Mouse (Mus musculus) heart, embryonic 16.5 days (tissue): ENCODE measurements around the gene Itga10. TPM values are rescaled to one million over a fixed set of nuclear protein-coding genes. Genes with fewer than 3 reads are reported as not detected.
"Not testable (repeated sequence)": the region's sequence is repeated elsewhere in the genome, so short reads cannot be mapped to it uniquely, and the experiment has no call there.

ENCODE experiments used
- ATAC-seq: fragments of 200-750 bp; cut with Nextera tagmentation; replicated peaks from 2 replicates; pipeline ENCODE4 v1.8.0; 2017; ENCODE audit warnings: moderate number of reproducible peaks; ENCODE audit not compliant: insufficient read depth, low FRiP score; ENCODE audit errors: extremely low read depth
- H3K27ac ChIP-seq: fragments of 300-500 bp; sonication (generic); 2 replicates; pipeline ENCODE4 v1.5.1; 2014; ENCODE audit warnings: mild to moderate bottlenecking, low read length, control low read depth, moderate library complexity
- H3K27me3 ChIP-seq: fragments of 300-500 bp; sonication (generic); 2 replicates; pipeline ENCODE4 v1.6.1; 2014; ENCODE audit warnings: low read length, mixed read lengths; ENCODE audit not compliant: control insufficient read depth, insufficient read depth
- H3K36me3 ChIP-seq: fragments of 300-500 bp; sonication (generic); 2 replicates; pipeline ENCODE4 v1.6.1; 2014; ENCODE audit not compliant: control insufficient read depth, insufficient read depth
- H3K4me1 ChIP-seq: fragments of 300-500 bp; sonication (generic); 2 replicates; pipeline ENCODE4 v1.6.1; 2014; ENCODE audit warnings: low read length, mixed read lengths; ENCODE audit not compliant: control insufficient read depth, insufficient read depth
- H3K4me2 ChIP-seq: fragments of 300-500 bp; sonication (generic); 2 replicates; pipeline ENCODE4 v1.6.1; 2014; ENCODE audit warnings: low read depth, mild to moderate bottlenecking, control low read depth, low read length
- H3K4me3 ChIP-seq: fragments of 300-500 bp; sonication (generic); 2 replicates; pipeline ENCODE4 v1.5.1; 2014; ENCODE audit warnings: mild to moderate bottlenecking, control low read depth, low read length
- H3K9ac ChIP-seq: fragments of 300-500 bp; sonication (generic); 2 replicates; pipeline ENCODE4 v1.6.1; 2014; ENCODE audit warnings: low read length, control low read depth
- H3K9me3 ChIP-seq: fragments of 300-500 bp; sonication (generic); replicated peaks from 2 replicates; pipeline ENCODE4 v1.6.1; 2016; ENCODE audit warnings: low read length; ENCODE audit not compliant: control insufficient read depth
- WGBS: fragments of 180-500 bp; shearing (Covaris S2); extraction: QIAGEN DNeasy Blood & Tissue Kit; methylation state at CpG from one replicate; pipeline ENCODE4 v1.1.7; 2014; 5-methylcytosine and 5-hydroxymethylcytosine counted together
- polyA plus RNA-seq: library from polyadenylated mRNA; unstranded; fragments of >200 nt; fragmentation: Nextera tagmentation; extraction: Ambion mirVana; gene quantifications from 2 replicates; pipeline ENCODE4 v1.2.1, GENCODE M21; 2015

Itga10 gene
- polyA plus RNA-seq, 1 experiment from 2014 or later = 0.83 TPM

- WGBS = 45% methylated on average over 17 of the region's 17 CpGs
- Histone ChIP-seq H3K36me3 (no peaks in the 10 kb centered on the region), H3K4me1 (peaks cover 6% of the 10 kb centered on the region; the same call in 1 of the 2 replicates), H3K9me3 (no peaks in the 10 kb centered on the region), H3K27ac (no peak overlapping the region), H3K4me3 (peak overlapping the region; percentile 45), H3K27me3 (peaks cover 12% of the 10 kb centered on the region; the same call in 1 of the 2 replicates), H3K4me2 (peak overlapping the region; percentile 69), H3K9ac (peak overlapping the region; percentile 63)
- no peak for ATAC-seq
Observed at GRCm38 (mm10) chr3:96684151-96684821, 38.9 kb downstream of the Itga10 start.

- Histone ChIP-seq H3K36me3 (no peaks in the 10 kb centered on the region), H3K27me3 (peaks cover 12% of the 10 kb centered on the region; the same call in 1 of the 2 replicates), H3K4me3 (peak overlapping the region; percentile 45), H3K9ac (peak overlapping the region; percentile 63), H3K4me1 (peaks cover 6% of the 10 kb centered on the region; the same call in 1 of the 2 replicates), H3K27ac (no peak overlapping the region), H3K9me3 (no peaks in the 10 kb centered on the region), H3K4me2 (peak overlapping the region; percentile 69)
- WGBS = 6% methylated on average over 28 of the region's 28 CpGs
- no peak for ATAC-seq
Observed at GRCm38 (mm10) chr3:96684822-96685156, 39.4 kb downstream of the Itga10 start.

- peaks cover 12% of the 10 kb centered on the region; the same call in 1 of the 2 replicates for H3K27me3 ChIP-seq
- not testable (repeated sequence) for H3K36me3 ChIP-seq, ATAC-seq, H3K4me2 ChIP-seq, H3K4me1 ChIP-seq, H3K9ac ChIP-seq, H3K4me3 ChIP-seq, H3K27ac ChIP-seq, H3K9me3 ChIP-seq
- 89% methylated on average over 5 of the region's 5 CpGs for WGBS
Observed at GRCm38 (mm10) chr3:96686057-96686456, 40.7 kb downstream of the Itga10 start.

- 71% methylated on average over 11 of the region's 11 CpGs for WGBS
- no peaks in the 10 kb centered on the region for H3K9me3 ChIP-seq
- no peak overlapping the region for H3K4me2 ChIP-seq
- H3K4me1 ChIP-seq = peaks cover 6% of the 10 kb centered on the region; the same call in 1 of the 2 replicates
- no peak for ATAC-seq
- H3K36me3 ChIP-seq = no peaks in the 10 kb centered on the region
- H3K27me3 ChIP-seq = peaks cover 7% of the 10 kb centered on the region; the same call in 1 of the 2 replicates
- no peak overlapping the region for H3K9ac ChIP-seq
- H3K27ac ChIP-seq = no peak overlapping the region
- H3K4me3 ChIP-seq = no peak overlapping the region
Observed at GRCm38 (mm10) chr3:96688854-96689253, 43.5 kb downstream of the Itga10 start.

GRCm38 (mm10) chr3:96690298-96690697 is 44.9 kb downstream of the Itga10 start:
- Histone ChIP-seq H3K27me3 (peaks cover 2% of the 10 kb centered on the region; the same call in 1 of the 2 replicates), H3K36me3 (no peaks in the 10 kb centered on the region), H3K9ac (no peak overlapping the region), H3K4me1 (peaks cover 5% of the 10 kb centered on the region; the same call in 1 of the 2 replicates), H3K4me3 (no peak overlapping the region), H3K9me3 (no peaks in the 10 kb centered on the region), H3K27ac (no peak overlapping the region), H3K4me2 (no peak overlapping the region)
- 48% methylated on average over 3 of the region's 3 CpGs for WGBS
- ATAC-seq = no peak

GRCm38 (mm10) chr3:96692506-96692905 is 47.1 kb downstream of the Itga10 start:
- Histone ChIP-seq H3K9me3 (no peaks in the 10 kb centered on the region), H3K36me3 (no peaks in the 10 kb centered on the region), H3K4me1 (peaks cover 14% of the 10 kb centered on the region), H3K9ac (no peak overlapping the region), H3K27ac (no peak overlapping the region), H3K4me3 (no peak overlapping the region), H3K4me2 (no peak overlapping the region), H3K27me3 (no peaks in the 10 kb centered on the region)
- whole genome bisulfite sequencing = 19% methylated on average over 3 of the region's 3 CpGs
- ATAC-seq = no peak

- Histone ChIP-seq H3K4me1 (peaks cover 21% of the 10 kb centered on the region), H3K27ac (no peak overlapping the region), H3K4me2 (no peak overlapping the region), H3K4me3 (no peak overlapping the region), H3K9ac (no peak overlapping the region), H3K27me3 (no peaks in the 10 kb centered on the region), H3K36me3 (no peaks in the 10 kb centered on the region), H3K9me3 (no peaks in the 10 kb centered on the region)
- WGBS = 79% methylated on average over 1 of the region's 1 CpGs
- ATAC-seq = no peak
Observed at GRCm38 (mm10) chr3:96693579-96693978, 48.2 kb downstream of the Itga10 start.

- Histone ChIP-seq H3K36me3 (peaks cover 16% of the 10 kb centered on the region), H3K4me2 (peak within 1 kb of the TSS; percentile 90), H3K4me3 (peak within 1 kb of the TSS; percentile 93), H3K9ac (peak within 1 kb of the TSS; percentile 95), H3K27ac (peak within 1 kb of the TSS; percentile 95), H3K4me1 (peaks cover 21% of the 10 kb centered on the region), H3K27me3 (no peaks in the 10 kb centered on the region), H3K9me3 (no peaks in the 10 kb centered on the region)
- WGBS = under 1% methylated on average over 34 of the region's 35 CpGs
- peak; percentile 87 for ATAC-seq
Observed at GRCm38 (mm10) chr3:96696198-96696765, 50.9 kb downstream of the Itga10 start, which contains the start of gene Pias3. Pias3 (plus strand) TSS chr3:96696384.
